Mouse (Mus musculus) hindlimb bud, embryonic 11.5 days (tissue): ENCODE results near the gene Mcub.

Experiments
- DNase-seq: peaks from one replicate; pipeline ENCODE4 v3.0.0-alpha.2; 2012; ENCODE audit warnings: low read depth, low spot score; ENCODE audit errors: extremely low spot score

The Mcub gene

GRCm38 (mm10) chr3:129949158-129949773, 20.7 kb downstream of the Mcub start:
- DNase-seq = no peak

- no peak for DNase-seq
Observed at GRCm38 (mm10) chr3:129948359-129948758, 21.6 kb downstream of the Mcub start.

DNA sequence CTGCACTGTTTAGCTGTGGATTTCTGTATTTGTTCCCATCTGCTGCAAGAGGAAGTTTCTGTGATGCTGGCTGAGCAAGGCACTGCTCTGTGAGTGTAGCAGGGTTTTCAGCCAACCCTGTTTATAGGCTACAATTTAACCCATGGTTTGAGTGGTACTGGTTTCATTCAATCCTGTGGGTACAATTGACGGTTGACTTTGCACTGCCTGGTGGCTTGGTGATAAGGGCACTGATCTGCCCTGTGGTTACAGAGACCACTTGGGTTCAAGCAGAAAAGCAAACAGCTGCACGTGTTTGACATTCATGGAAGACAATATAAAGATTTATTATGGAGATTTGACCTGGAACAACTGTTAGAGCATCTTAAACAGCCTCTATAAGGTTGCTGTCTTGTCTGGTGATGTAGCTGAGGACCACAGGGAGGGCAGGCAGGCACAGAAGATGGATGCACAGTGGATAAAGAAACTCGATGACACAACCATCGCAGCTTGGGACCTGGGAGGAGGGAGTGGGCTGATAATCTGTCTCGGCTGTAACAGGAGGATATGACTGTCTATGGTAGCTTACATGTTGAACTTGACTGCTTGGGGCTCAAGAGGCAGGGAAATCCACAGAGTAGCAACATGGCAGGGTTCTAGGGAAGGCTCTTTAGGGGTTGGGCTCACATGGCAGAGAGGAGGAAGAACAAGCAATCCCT, 23.6 kb downstream of the Mcub start:
- no peak for DNase-seq

GRCm38 (mm10) chr3:129943813-129944212, 26.2 kb downstream of the Mcub start:
- DNase-seq = no peak

- DNase-seq = no peak
Observed at GRCm38 (mm10) chr3:129941291-129941690, 28.7 kb downstream of the Mcub start.

DNA sequence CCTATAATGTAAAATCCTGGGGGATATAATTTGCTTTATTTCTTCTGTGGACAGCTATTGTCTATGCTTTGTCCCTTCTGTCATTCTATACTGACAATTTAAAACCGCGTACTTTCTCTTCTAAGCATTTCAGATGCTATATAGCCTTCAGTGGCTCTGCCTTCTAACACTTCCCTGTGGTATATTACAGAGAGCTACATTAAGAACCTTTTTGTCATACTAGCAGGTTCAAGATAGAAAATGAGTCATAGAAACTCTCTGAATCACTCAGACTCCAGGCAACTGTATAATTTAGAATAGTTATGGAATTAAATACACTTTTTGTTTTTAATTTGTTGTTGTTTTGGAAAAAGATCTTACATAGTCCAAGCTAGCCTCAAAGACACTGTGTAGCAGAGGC, 29.2 kb downstream of the Mcub start:
- no peak for DNase-seq

DNA sequence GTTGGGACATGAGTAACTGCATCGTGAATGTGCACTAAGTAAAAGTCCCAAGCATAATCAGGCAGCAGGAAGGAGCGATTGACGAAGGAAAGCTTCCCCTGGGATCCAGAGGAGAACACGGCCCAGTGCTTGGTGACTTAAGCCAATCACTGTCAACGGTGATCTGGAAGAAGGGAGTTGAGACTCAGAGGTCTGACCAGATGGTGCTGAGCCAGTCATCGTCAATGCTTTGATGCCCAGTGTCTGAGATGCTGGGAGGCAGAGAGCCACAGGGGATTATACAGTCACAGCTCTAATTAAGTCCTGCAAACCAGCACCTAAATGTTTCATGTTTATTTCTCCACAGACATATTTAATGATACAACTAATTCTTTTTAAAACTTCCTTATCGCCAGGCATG, 30.9 kb downstream of the Mcub start:
- no peak for DNase-seq

DNA sequence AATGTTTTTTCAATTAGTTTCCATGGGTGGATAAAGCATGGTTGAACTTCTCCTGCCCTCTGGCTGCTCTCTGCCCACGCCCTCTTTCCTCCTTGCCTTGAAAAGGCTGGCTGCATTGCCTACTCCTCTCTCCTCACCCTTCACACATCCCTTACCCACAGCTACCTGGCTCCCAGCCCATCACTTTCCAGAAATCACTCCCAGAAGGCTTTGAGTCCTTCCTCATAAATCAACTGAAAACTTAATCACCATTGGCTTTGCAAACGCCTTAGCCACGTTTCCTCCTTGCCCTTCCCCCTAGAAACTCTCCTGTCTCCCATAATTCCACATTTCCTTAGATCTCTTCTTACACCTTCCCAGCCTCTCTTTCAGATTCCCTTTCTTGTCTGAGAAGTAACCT, 32.2 kb downstream of the Mcub start:
- no peak for DNase-seq

DNA sequence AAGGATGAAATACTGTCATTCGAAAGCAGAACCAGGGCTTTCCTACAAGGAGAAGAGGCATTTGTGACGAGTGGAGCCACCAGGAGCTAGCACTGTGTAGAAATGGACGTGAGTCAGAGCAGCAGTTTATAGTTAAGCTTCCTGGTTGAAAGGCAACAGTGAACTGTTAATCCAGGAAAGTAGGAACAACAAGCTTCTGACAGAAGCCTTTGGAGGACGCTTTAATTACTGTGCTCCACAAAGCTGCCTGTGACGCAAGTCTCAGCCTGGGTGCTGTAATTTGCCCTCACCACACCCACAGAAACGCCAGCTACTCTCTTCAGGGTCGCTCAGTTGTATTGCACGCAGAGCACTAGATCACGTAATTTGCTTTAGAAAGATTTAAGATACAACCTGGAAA, 33.4 kb downstream of the Mcub start:
- no peak for DNase-seq

- DNase-seq = no peak
Observed at GRCm38 (mm10) chr3:129932443-129932842, 37.6 kb downstream of the Mcub start.

DNA sequence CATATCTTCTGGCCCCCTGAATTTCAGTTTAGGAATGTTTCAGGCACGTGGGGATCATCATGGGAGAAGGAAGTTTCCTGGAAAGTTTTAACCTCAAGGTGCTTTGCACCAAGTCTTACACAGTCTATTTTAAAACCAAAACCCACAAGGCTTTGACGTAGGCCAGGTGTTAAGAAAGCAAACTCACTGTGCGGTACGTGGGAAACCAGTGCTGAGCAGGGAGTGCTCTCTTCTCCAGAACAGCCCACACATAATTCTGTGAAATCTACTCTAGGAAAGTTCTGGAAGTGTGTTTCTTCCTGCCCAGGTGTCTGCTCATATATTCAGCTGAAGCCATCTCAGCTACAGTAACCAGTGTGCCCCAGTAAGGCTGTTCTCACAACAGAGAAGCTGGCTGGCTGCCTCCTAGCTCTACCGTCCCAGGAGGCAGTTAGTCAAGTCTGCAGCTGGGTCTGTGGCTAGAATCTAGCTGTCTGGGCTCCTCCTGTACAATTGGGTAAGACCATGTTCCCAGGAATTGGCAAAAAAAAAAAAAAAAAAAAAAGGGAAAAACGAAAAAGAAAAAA, 39.7 kb downstream of the Mcub start:
- DNase-seq = no peak

DNA sequence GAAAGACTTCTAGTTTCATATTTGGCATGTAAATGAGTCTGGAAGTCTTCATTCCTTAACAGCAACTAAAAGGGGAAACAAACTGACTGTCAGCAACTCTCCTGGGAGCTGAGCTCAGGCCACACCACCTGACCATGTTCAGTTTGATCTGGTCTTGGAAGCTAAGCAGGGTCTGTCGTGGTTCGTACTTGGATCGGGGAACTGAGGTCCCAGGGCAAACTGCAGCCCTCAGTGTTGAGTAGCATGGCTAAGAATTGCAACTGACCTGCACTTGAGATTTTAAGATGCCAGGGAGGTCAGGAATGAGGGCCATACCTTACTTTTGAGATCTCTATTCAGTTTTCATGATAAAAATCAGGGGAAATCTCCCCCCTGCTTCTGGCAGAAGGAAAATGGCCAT, 44.1 kb downstream of the Mcub start:
- DNase-seq = no peak

DNA sequence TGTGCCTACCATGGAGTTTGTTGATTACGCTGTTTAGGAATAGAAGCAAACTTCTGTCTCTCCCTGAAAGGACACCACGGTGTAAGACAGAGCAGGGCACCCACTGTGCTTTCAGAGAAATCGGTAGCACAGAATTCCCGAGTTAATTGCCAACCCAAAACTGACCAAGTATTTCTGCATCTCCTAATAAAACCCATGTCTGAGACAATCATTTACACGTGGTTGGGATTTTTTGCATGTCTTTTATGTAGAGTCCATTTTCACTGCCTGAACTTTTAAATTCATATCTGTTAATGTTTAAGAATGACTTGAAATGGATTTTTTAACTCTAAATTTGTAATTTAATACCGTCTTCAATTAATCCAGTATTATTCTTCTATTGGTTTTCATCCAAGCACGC, 46.4 kb downstream of the Mcub start:
- DNase-seq = no peak

- no peak for DNase-seq
Observed at GRCm38 (mm10) chr3:129918434-129918833, 51.6 kb downstream of the Mcub start.

DNA sequence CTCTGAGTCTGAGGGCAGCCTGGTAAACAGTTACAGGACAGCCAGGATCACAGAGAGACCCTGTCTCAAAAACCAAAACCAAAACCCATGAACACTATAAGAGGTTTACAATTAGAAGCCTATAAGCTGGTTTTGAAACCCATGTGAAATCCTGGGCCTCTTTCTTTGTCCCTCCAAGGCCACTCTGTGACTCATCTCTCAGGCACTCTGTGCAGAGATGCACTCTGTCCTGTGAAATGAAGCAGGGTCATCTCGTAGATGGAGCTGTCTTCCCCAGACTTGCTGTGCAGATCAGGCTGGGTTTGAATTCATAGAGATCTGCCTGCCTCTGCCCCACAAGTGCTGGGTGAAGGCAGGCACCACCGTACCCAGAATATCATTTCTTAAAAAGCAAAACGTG, 52.6 kb downstream of the Mcub start:
- DNase-seq = no peak

DNA sequence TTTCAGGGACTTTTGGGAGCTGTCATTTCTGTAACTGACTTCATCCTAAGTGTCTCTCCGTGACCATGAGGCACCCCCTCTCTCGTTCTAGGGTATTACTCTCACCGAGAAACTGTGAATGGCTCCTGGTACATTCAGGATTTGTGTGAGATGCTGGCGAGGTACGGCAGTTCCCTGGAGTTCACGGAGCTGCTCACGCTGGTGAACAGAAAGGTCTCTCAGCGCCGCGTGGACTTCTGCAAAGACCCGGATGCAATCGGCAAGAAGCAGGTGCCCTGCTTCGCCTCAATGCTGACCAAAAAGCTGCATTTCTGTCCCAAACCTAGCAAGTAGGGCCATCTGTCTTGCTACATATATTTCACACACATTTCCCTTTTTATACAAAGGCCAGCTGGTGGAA, 56.8 kb downstream of the Mcub start:
- DNase-seq = no peak

DNA sequence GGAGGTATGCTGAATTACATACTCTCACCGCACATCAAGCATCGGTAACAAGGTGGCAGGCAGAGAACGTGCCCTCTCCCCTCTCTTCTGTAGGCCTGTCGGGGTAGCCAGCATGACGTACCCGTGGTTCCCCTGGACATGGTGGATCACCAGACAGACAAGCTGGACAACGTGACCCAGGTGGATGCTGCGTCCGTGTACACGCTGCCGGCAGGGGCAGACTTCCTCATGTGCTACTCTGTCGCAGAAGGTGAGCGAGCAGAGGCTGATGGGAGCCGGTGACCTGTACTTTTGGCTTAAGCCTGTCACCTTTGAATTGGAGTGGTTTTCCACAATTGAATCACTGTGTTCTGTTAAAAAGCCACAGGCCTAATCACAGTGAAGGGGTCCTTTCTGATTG, 58.0 kb downstream of the Mcub start:
- no peak for DNase-seq

DNA sequence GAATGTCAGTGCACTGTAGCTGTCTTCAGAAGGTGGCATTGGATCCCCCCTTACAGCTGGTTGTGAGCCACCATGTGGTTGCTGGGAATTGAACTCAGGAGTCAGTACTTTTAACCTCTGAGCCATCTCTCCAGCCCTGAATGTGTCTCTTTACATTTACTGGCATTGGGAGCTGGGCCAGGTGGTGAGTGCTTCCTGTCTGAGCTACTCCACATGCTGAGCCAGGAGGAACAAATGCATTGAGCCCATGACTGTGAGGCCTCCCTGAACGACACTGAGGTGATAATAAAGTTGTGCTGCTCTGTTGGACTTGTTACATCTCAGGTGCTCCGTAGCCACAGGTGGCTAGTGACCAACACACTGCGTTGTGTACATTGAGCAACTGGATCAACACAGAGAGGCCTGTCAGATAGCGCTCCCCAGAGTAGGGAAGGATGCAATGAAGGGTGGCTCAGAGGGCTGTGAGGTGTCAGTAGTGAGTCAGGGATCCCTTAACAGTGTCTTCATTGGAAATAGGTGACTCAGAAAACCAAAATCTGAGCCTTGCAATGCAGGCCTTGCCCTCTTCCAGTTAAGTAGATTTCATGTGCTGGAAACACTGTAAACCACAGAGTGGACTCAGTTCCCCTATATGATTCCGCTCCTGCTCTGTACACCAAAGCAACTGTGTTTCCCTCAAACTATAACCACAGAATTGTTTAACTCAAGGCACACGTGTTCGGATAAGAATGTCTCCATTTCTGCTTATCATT, 65.4 kb downstream of the Mcub start:
- DNase-seq = no peak

GRCm38 (mm10) chr3:129903866-129904265, 66.1 kb downstream of the Mcub start:
- DNase-seq = no peak

- no peak for DNase-seq
Observed at GRCm38 (mm10) chr3:129903369-129903768, 66.6 kb downstream of the Mcub start.

DNA sequence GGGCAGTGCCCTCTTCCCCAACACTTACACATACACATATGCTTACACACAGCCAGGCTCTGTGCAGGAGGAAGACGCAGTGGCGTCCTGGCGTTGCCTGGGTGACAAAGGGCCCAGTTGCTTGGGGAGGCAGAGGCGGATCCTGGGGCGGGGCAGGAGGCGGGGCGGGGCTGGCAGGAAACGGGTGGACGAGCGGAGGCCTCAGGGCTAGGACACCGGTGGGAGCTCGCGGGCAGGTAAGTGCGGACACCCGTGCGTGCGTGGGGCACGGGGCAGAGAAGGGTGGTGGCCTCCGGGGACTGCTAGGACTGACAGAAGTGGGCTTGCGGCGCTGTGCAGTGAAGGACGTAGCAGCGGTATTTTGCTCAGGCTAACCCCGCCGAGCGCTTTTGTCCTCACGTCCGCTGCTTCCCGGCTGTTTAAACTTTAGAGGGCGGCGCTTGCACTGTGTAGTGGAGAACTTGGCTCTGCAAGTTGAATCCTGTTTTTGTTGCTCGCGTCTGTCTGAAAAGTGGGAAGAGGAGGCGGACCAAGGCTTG, 68.7 kb downstream of the Mcub start, which contains the start of gene Casp6:
TSS of gene Casp6 (plus strand) at position 155 of the 539 bp plus-strand sequence.
- DNase-seq = peak; percentile 47

DNA sequence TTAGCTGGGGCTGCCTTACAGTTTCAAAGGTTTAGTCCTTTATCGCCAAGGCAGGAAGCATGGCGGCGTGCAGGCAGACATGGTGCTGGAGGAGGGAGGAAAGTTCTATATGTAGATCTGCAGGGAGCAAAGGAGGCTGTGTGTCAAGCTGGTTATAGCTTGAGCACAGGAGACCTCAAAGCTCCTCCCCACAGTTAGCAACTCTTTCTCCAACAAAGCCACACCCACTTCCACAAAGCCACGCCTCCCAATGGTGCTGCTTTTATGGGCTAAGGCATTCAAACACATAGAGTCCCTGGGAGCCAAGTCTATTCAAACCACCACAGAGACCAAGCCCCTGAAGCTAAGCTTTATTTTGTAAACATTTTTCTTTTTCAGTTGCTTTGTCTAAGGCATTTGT, 71.1 kb downstream of the Mcub start:
- DNase-seq = no peak
